In genomic region chr7:98889211-98889610, GRCm38 (mm10) we compare ENCODE assay signal across 21 mouse cellular contexts. TPM values are rescaled to one million over a fixed set of nuclear protein-coding genes. Genes with fewer than 3 reads are reported as not detected.
DNase-seq lines count a peak whose midpoint lies in the region; ATAC-seq and TF ChIP-seq lines count a peak whose summit lies in the region.
"Had no signal": no experiment of that assay in that cellular context is flagged by ENCODE, and none has a peak within 500 bp of the region (broad histone marks: within the 10 kb centered on the region; RNA-seq: fewer than 3 reads in every experiment).

No protein-coding gene starts in this region.

- TF ChIP-seq CTCF in forebrain, postnatal 0 days (IDR thresholded peaks at IDR 0.05; ENCODE audit: low read depth): no peak

- H3K36me3 ChIP-seq in forebrain, postnatal 0 days (ENCODE audit: insufficient read depth): no peaks in the 10 kb centered on the region
- no peaks in the 10 kb centered on the region for H3K36me3 ChIP-seq in forebrain, embryonic 16.5 days (ENCODE audit: control insufficient read depth, insufficient read depth)
- 0 out of 2 replicates have a peak, but pooled peaks cover 3% of the 10 kb centered on the region for H3K36me3 ChIP-seq in hindbrain, embryonic 10.5 days
- no peaks in the 10 kb centered on the region for H3K36me3 ChIP-seq in neural tube, embryonic 13.5 days

- no peak overlapping the region for H3K27ac ChIP-seq in forebrain, postnatal 0 days (ENCODE audit: low read depth, low read length)
- H3K27ac ChIP-seq in forebrain, embryonic 16.5 days (ENCODE audit: low read length): no peak overlapping the region
- peak overlapping the region; percentile 40; the same call in 1 of the 2 replicates for H3K27ac ChIP-seq in hindbrain, embryonic 10.5 days
- peak overlapping the region; percentile 83 for H3K27ac ChIP-seq in neural tube, embryonic 13.5 days (replicated peaks)
- H3K27ac ChIP-seq: kidney, postnatal 0 days; left cerebral cortex, adult 2 months; limb, embryonic 13.5 days; liver, embryonic 14.5 days had no signal

- WGBS in forebrain, postnatal 0 days: 67% methylated on average over 7 of the region's 7 CpGs
- WGBS in forebrain, embryonic 16.5 days: 73% methylated on average over 7 of the region's 7 CpGs
- WGBS in hindbrain, embryonic 10.5 days: 62% methylated on average over 7 of the region's 7 CpGs
- WGBS in neural tube, embryonic 13.5 days: 11% methylated on average over 7 of the region's 7 CpGs

- H3K9ac ChIP-seq in forebrain, postnatal 0 days: no peak overlapping the region
- no peak overlapping the region for H3K9ac ChIP-seq in forebrain, embryonic 16.5 days (replicated peaks; ENCODE audit: low read depth, low read length)
- no peak overlapping the region for H3K9ac ChIP-seq in neural tube, embryonic 13.5 days
- H3K9ac ChIP-seq: limb, embryonic 13.5 days; liver, embryonic 14.5 days had no signal

- H3K4me1 ChIP-seq in forebrain, postnatal 0 days (ENCODE audit: insufficient read depth): no peaks in the 10 kb centered on the region
- peaks cover 4% of the 10 kb centered on the region for H3K4me1 ChIP-seq in forebrain, embryonic 16.5 days (replicated peaks; ENCODE audit: control insufficient read depth, insufficient read depth, low read length)
- H3K4me1 ChIP-seq in hindbrain, embryonic 10.5 days (replicated peaks): peaks cover 37% of the 10 kb centered on the region
- H3K4me1 ChIP-seq in neural tube, embryonic 13.5 days (replicated peaks): peaks cover 47% of the 10 kb centered on the region

- no peaks in the 10 kb centered on the region for H3K9me3 ChIP-seq in forebrain, postnatal 0 days (ENCODE audit: low read length)
- no peaks in the 10 kb centered on the region for H3K9me3 ChIP-seq in forebrain, embryonic 16.5 days (ENCODE audit: control insufficient read depth, low read length)
- no peaks in the 10 kb centered on the region for H3K9me3 ChIP-seq in hindbrain, embryonic 10.5 days
- H3K9me3 ChIP-seq in neural tube, embryonic 13.5 days: no peaks in the 10 kb centered on the region
- H3K9me3 ChIP-seq: limb, embryonic 13.5 days had no signal

- DNase-seq in forebrain, postnatal 0 days: no peak
- DNase-seq in hindbrain, embryonic 10.5 days (ENCODE audit: low spot score): peak; percentile 33
- peak; percentile 68 for DNase-seq in mesoderm, embryonic 11.5 days (ENCODE audit: low read depth, low spot score)
- no peak for DNase-seq in heart, adult 9 months (ENCODE audit: low spot score in 2 of 2)
- DNase-seq in heart, postnatal 4 days: no peak
- DNase-seq: adrenal gland, adult 2 months; cerebellum, adult 2 months; right cerebral cortex, postnatal 4 days; thymus, postnatal 36 days had no signal

- peak; percentile 43; the same call in 1 of the 2 replicates for ATAC-seq in forebrain, postnatal 0 days
- no peak for ATAC-seq in forebrain, embryonic 16.5 days
- peak; percentile 44 for ATAC-seq in neural tube, embryonic 13.5 days (ENCODE audit: low read depth)
- ATAC-seq: intestine, embryonic 16.5 days; lung, postnatal 0 days had no signal

- H3K4me2 ChIP-seq in forebrain, postnatal 0 days (ENCODE audit: low read depth): no peak overlapping the region
- H3K4me2 ChIP-seq in forebrain, embryonic 16.5 days (ENCODE audit: low read length): no peak overlapping the region
- no peak overlapping the region for H3K4me2 ChIP-seq in neural tube, embryonic 13.5 days
- H3K4me2 ChIP-seq: heart, embryonic 11.5 days; limb, embryonic 13.5 days had no signal

- H3K27me3 ChIP-seq in forebrain, postnatal 0 days (ENCODE audit: insufficient read depth, low read length): no peaks in the 10 kb centered on the region
- no peaks in the 10 kb centered on the region for H3K27me3 ChIP-seq in forebrain, embryonic 16.5 days (replicated peaks; ENCODE audit: control insufficient read depth, insufficient read depth, low read length)
- H3K27me3 ChIP-seq in hindbrain, embryonic 10.5 days (ENCODE audit: insufficient read depth, poor library complexity, severe bottlenecking): no peaks in the 10 kb centered on the region
- H3K27me3 ChIP-seq in neural tube, embryonic 13.5 days: no peaks in the 10 kb centered on the region
- H3K27me3 ChIP-seq: CH12.LX had no signal

- H3K4me3 ChIP-seq in forebrain, postnatal 0 days (ENCODE audit: low read depth, low read length): no peak overlapping the region
- H3K4me3 ChIP-seq in forebrain, embryonic 16.5 days (replicated peaks; ENCODE audit: low read length): no peak overlapping the region
- H3K4me3 ChIP-seq in hindbrain, embryonic 10.5 days: no peak overlapping the region
- H3K4me3 ChIP-seq in neural tube, embryonic 13.5 days: no peak overlapping the region
- H3K4me3 ChIP-seq: left cerebral cortex, adult 2 months; limb, embryonic 13.5 days; myocyte had no signal

RNA-seq across cellular contexts. Expression of gene Wnt11, which starts 54.3 kb away (rescaled TPM):
- 3.3 and 4.6 TPM in 2 replicates for total RNA-seq in forebrain, postnatal 0 days (2014; rRNA removed)
- 0.86 and 1.1 TPM in 2 replicates for polyA plus RNA-seq in forebrain, postnatal 0 days (2015; fragmentation: Nextera tagmentation; extraction: Ambion mirVana)
- polyA plus RNA-seq in forebrain, embryonic 16.5 days (2015; fragmentation: Nextera tagmentation; extraction: Ambion mirVana): 0.37 and 0.53 TPM in 2 replicates
- polyA plus RNA-seq in hindbrain, embryonic 10.5 days (2016; fragmentation: Nextera tagmentation; extraction: Ambion mirVana): 0.66 and 1.9 TPM in 2 replicates
- 2.3 and 5.2 TPM in 2 replicates for polyA plus RNA-seq in neural tube, embryonic 13.5 days (2015; fragmentation: Nextera tagmentation; extraction: Ambion mirVana)
- total RNA-seq in heart, postnatal 4 days (2021): 1 to 10 TPM; 4.4 to 5.7 TPM
- total RNA-seq: megakaryocyte progenitor cell, adult 5-6 weeks had no signal

Comparison
In these comparisons a context has a peak if more than half of its experiments do, and no peak if none do; other contexts are left out.
1. DNase-seq: peak in hindbrain, embryonic 10.5 days (single experiment) and mesoderm, embryonic 11.5 days (single experiment); none in forebrain, postnatal 0 days (single experiment), heart, adult 9 months (0 of 2) and heart, postnatal 4 days (single experiment).
2. H3K27ac ChIP-seq: peak in hindbrain, embryonic 10.5 days (single experiment) and neural tube, embryonic 13.5 days (single experiment); none in forebrain, postnatal 0 days (single experiment) and forebrain, embryonic 16.5 days (single experiment).